Mouse (Mus musculus) lung, embryonic 15.5 days (tissue): Measurements from ENCODE around the gene Snx3. TPM values are rescaled to one million over a fixed set of nuclear protein-coding genes. Genes with fewer than 3 reads are reported as not detected.

Source experiments
- ATAC-seq: fragments of 200-750 bp; cut with Nextera tagmentation; 2 replicates; pipeline ENCODE4 v1.8.0; 2017; ENCODE audit warnings: moderate number of reproducible peaks, borderline replicate concordance; ENCODE audit not compliant: low FRiP score, low TSS enrichment; ENCODE audit errors: extremely low read depth
- H3K27ac ChIP-seq: fragments of 300-500 bp; sonication (generic); 2 replicates; pipeline ENCODE4 v1.5.1; 2015; ENCODE audit warnings: moderate library complexity, mild to moderate bottlenecking, inconsistent platforms
- H3K27me3 ChIP-seq: fragments of 300-500 bp; sonication (generic); 2 replicates; pipeline ENCODE4 v1.6.1; 2015; ENCODE audit warnings: inconsistent platforms
- H3K36me3 ChIP-seq: fragments of 300-500 bp; sonication (generic); 2 replicates; pipeline ENCODE4 v1.6.1; 2015; ENCODE audit warnings: inconsistent platforms
- H3K4me1 ChIP-seq: fragments of 300-500 bp; sonication (generic); 2 replicates; pipeline ENCODE4 v1.6.1; 2015; ENCODE audit warnings: inconsistent platforms
- H3K4me2 ChIP-seq: fragments of 300-500 bp; sonication (generic); 2 replicates; pipeline ENCODE4 v1.6.1; 2015; ENCODE audit warnings: inconsistent platforms, mild to moderate bottlenecking, moderate library complexity
- H3K4me3 ChIP-seq: fragments of 300-500 bp; sonication (generic); 2 replicates; pipeline ENCODE4 v1.5.1; 2015; ENCODE audit warnings: mild to moderate bottlenecking, inconsistent platforms
- H3K9ac ChIP-seq: fragments of 300-500 bp; sonication (generic); 2 replicates; pipeline ENCODE4 v1.6.1; 2015; ENCODE audit warnings: inconsistent platforms
- H3K9me3 ChIP-seq: fragments of 300-500 bp; sonication (generic); 2 replicates; pipeline ENCODE4 v1.6.1; 2016; ENCODE audit warnings: inconsistent platforms
- WGBS: fragments of 180-500 bp; shearing (Covaris S2); methylation state at CpG from one replicate; pipeline ENCODE4 v1.1.7; 2015; 5-methylcytosine and 5-hydroxymethylcytosine counted together
- polyA plus RNA-seq: library from polyadenylated mRNA; unstranded; fragments of >200 nt; fragmentation: Nextera tagmentation; extraction: Ambion mirVana; gene quantifications from 2 replicates; pipeline ENCODE4 v1.2.1, GENCODE M21; 2015

The Snx3 gene
- polyA plus RNA-seq, 1 experiment from 2014 or later = 407 TPM

GRCm38 (mm10) chr10:42546507-42546906 is 44.7 kb downstream of the Snx3 start:
- no peak overlapping the region for H3K27ac ChIP-seq
- H3K4me3 ChIP-seq = no peak overlapping the region
- H3K36me3 ChIP-seq = no peaks in the 10 kb centered on the region
- ATAC-seq = no peak
- H3K9me3 ChIP-seq = no peaks in the 10 kb centered on the region
- WGBS = 90% methylated on average over 3 of the region's 3 CpGs
- H3K4me2 ChIP-seq = no peak overlapping the region
- no peaks in the 10 kb centered on the region for H3K4me1 ChIP-seq
- H3K27me3 ChIP-seq = no peaks in the 10 kb centered on the region
- no peak overlapping the region for H3K9ac ChIP-seq

- Histone ChIP-seq H3K9me3 (no peaks in the 10 kb centered on the region), H3K27me3 (peaks cover 17% of the 10 kb centered on the region), H3K27ac (no peak overlapping the region), H3K4me2 (no peak overlapping the region), H3K4me3 (no peak overlapping the region), H3K4me1 (no peaks in the 10 kb centered on the region), H3K9ac (no peak overlapping the region), H3K36me3 (no peaks in the 10 kb centered on the region)
- ATAC-seq = no peak
- 72% methylated on average over 5 of the region's 5 CpGs for WGBS
Observed at GRCm38 (mm10) chr10:42559581-42560200, 57.9 kb downstream of the Snx3 start.

GRCm38 (mm10) chr10:42562272-42562671 is 60.4 kb downstream of the Snx3 start:
- Histone ChIP-seq H3K9me3 (no peaks in the 10 kb centered on the region), H3K4me3 (no peak overlapping the region), H3K27ac (no peak overlapping the region), H3K9ac (no peak overlapping the region), H3K4me1 (no peaks in the 10 kb centered on the region), H3K36me3 (no peaks in the 10 kb centered on the region), H3K27me3 (peaks cover 42% of the 10 kb centered on the region), H3K4me2 (no peak overlapping the region)
- under 1% methylated on average over 12 of the region's 12 CpGs for WGBS
- no peak; the same call in 1 of the 2 replicates for ATAC-seq

GRCm38 (mm10) chr10:42572567-42572966 is 70.7 kb downstream of the Snx3 start:
- no peak for ATAC-seq
- Histone ChIP-seq H3K27me3 (peaks cover 96% of the 10 kb centered on the region), H3K4me3 (no peak overlapping the region)

GRCm38 (mm10) chr10:42572971-42573370 is 71.1 kb downstream of the Snx3 start:
- no peaks in the 10 kb centered on the region for H3K36me3 ChIP-seq
- no peak overlapping the region for H3K9ac ChIP-seq
- ATAC-seq = no peak
- no peaks in the 10 kb centered on the region for H3K4me1 ChIP-seq
- H3K4me3 ChIP-seq = no peak overlapping the region
- H3K4me2 ChIP-seq = no peak overlapping the region
- WGBS = 1% methylated on average over 15 of the region's 15 CpGs
- H3K27ac ChIP-seq = no peak overlapping the region
- H3K9me3 ChIP-seq = no peaks in the 10 kb centered on the region
- peaks cover 96% of the 10 kb centered on the region for H3K27me3 ChIP-seq

More at GRCm38 (mm10) chr10:42572567-42572966, 70.7 kb downstream of the Snx3 start:
- 3% methylated on average over 20 of the region's 20 CpGs for WGBS
- Histone ChIP-seq H3K9ac (no peak overlapping the region), H3K4me2 (no peak overlapping the region), H3K4me1 (no peaks in the 10 kb centered on the region), H3K36me3 (no peaks in the 10 kb centered on the region), H3K27ac (no peak overlapping the region), H3K9me3 (no peaks in the 10 kb centered on the region)

GRCm38 (mm10) chr10:42574639-42575038 is 72.8 kb downstream of the Snx3 start:
- Histone ChIP-seq H3K4me3 (no peak overlapping the region), H3K27me3 (peaks cover 97% of the 10 kb centered on the region), H3K4me2 (no peak overlapping the region), H3K36me3 (no peaks in the 10 kb centered on the region), H3K4me1 (peaks cover 4% of the 10 kb centered on the region), H3K9ac (no peak overlapping the region), H3K9me3 (no peaks in the 10 kb centered on the region), H3K27ac (no peak overlapping the region)
- WGBS = 1% methylated on average over 10 of the region's 10 CpGs
- ATAC-seq = no peak

GRCm38 (mm10) chr10:42577525-42578280 is 75.9 kb downstream of the Snx3 start:
- peaks cover 99% of the 10 kb centered on the region for H3K27me3 ChIP-seq
- H3K27ac ChIP-seq = no peak overlapping the region
- H3K36me3 ChIP-seq = no peaks in the 10 kb centered on the region
- no peak overlapping the region for H3K4me3 ChIP-seq
- H3K4me2 ChIP-seq = no peak overlapping the region
- H3K9ac ChIP-seq = no peak overlapping the region
- peaks cover 18% of the 10 kb centered on the region for H3K4me1 ChIP-seq
- no peaks in the 10 kb centered on the region for H3K9me3 ChIP-seq
- no peak for ATAC-seq
- 3% methylated on average over 15 of the region's 15 CpGs for WGBS

GRCm38 (mm10) chr10:42578281-42578675 is 76.4 kb downstream of the Snx3 start:
- no peak for ATAC-seq
- Histone ChIP-seq H3K36me3 (no peaks in the 10 kb centered on the region), H3K27me3 (peaks cover 99% of the 10 kb centered on the region), H3K27ac (no peak overlapping the region), H3K4me1 (peaks cover 22% of the 10 kb centered on the region), H3K4me3 (no peak overlapping the region), H3K4me2 (no peak overlapping the region), H3K9me3 (no peaks in the 10 kb centered on the region), H3K9ac (no peak overlapping the region)
- 3% methylated on average over 15 of the region's 15 CpGs for WGBS

GRCm38 (mm10) chr10:42578698-42579474 is 77.1 kb downstream of the Snx3 start:
- H3K4me1 ChIP-seq = peaks cover 28% of the 10 kb centered on the region
- no peak for ATAC-seq
- H3K9me3 ChIP-seq = no peaks in the 10 kb centered on the region
- H3K27ac ChIP-seq = no peak overlapping the region
- no peak overlapping the region for H3K4me2 ChIP-seq
- peaks cover 99% of the 10 kb centered on the region for H3K27me3 ChIP-seq
- peak overlapping the region; percentile 1; the same call in 1 of the 2 replicates for H3K4me3 ChIP-seq
- WGBS = under 1% methylated on average over 22 of the region's 22 CpGs
- H3K9ac ChIP-seq = no peak overlapping the region
- H3K36me3 ChIP-seq = no peaks in the 10 kb centered on the region

- Histone ChIP-seq H3K4me2 (peak overlapping the region; percentile 3; the same call in 1 of the 2 replicates), H3K9ac (no peak overlapping the region), H3K27me3 (peaks cover 99% of the 10 kb centered on the region), H3K27ac (no peak overlapping the region), H3K4me3 (peak overlapping the region; percentile 1; the same call in 1 of the 2 replicates), H3K36me3 (no peaks in the 10 kb centered on the region), H3K4me1 (peaks cover 35% of the 10 kb centered on the region), H3K9me3 (no peaks in the 10 kb centered on the region)
- ATAC-seq = no peak
- under 1% methylated on average over 39 of the region's 41 CpGs for whole genome bisulfite sequencing
Observed at GRCm38 (mm10) chr10:42579475-42580130, 77.8 kb downstream of the Snx3 start.

GRCm38 (mm10) chr10:42580131-42580950 is 78.5 kb downstream of the Snx3 start:
- H3K4me2 ChIP-seq = peak overlapping the region; percentile 3; the same call in 1 of the 2 replicates
- no peaks in the 10 kb centered on the region for H3K36me3 ChIP-seq
- peaks cover 36% of the 10 kb centered on the region for H3K4me1 ChIP-seq
- ATAC-seq = no peak
- peaks cover 99% of the 10 kb centered on the region for H3K27me3 ChIP-seq
- no peak overlapping the region for H3K4me3 ChIP-seq
- no peaks in the 10 kb centered on the region for H3K9me3 ChIP-seq
- under 1% methylated on average over 28 of the region's 29 CpGs for WGBS
- no peak overlapping the region for H3K9ac ChIP-seq
- H3K27ac ChIP-seq = no peak overlapping the region
